Mouse (Mus musculus) megakaryocyte-erythroid progenitor cell, adult 5-6 weeks (primary cell): ENCODE results near the gene Gramd1a. TPM values are rescaled to one million over a fixed set of nuclear protein-coding genes. Genes with fewer than 3 reads are reported as not detected.

Experiments
- ATAC-seq: replicated peaks from 2 replicates; pipeline ENCODE4 v1.8.0; 2016; ENCODE audit warnings: mild to moderate bottlenecking, inconsistent platforms; ENCODE audit not compliant: severe bottlenecking, poor library complexity, low FRiP score, low TSS enrichment
- total RNA-seq, 2 experiments: library from RNA; stranded (forward) in 1 of 2; stranded (reverse) in 1 of 2; fragments of 200-1000, 215-1000 nt in 1 of 2; fragments of >200 nt in 1 of 2; fragmentation: Nextera tagmentation in 1 of 2; gene quantifications; 2 replicates each; pipeline ENCODE4 v1.2.3; 2014 to 2017

Gene Gramd1a
- total RNA-seq, 2 experiments from 2014 or later, result 29.6 to 78.4 TPM

DNA sequence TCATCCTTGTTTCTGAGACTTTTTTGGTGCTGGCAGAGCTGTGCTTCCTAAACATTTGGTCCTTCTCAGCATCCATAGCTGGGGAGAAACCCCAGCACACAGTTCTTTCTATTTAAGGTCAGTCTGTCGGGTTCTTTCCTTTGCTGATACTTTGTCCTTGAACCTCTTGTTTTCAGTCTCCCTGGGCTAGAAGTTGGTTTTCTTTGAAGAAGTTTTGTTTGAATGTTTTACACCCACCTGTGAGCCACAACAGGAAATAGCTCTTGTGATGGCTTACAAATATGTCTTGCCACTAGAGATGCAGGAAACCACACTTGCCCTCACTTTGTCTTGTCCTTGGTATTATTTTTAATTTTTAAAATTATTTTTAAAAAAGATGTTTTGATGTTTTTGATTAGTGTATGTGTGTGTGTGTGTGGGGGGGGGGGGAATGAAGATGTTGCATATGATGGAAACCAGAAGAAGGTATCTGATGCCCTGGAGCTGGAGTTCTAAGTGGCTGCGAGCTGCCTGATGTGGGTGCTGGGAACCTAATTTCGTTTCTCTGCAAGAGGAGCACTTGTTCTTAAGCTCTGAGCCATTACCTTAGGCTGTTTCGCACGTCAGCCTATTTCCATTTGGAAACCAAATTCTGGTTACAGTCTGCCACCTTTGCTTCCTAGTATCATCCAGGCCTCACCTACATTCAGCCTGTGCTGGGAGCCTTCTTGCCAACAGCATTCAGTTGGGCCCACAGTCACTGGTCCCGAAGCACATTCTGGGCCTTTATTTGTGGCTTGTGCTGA lies 2.0 kb downstream of the Gramd1a start:
- ATAC-seq, result no peak

DNA sequence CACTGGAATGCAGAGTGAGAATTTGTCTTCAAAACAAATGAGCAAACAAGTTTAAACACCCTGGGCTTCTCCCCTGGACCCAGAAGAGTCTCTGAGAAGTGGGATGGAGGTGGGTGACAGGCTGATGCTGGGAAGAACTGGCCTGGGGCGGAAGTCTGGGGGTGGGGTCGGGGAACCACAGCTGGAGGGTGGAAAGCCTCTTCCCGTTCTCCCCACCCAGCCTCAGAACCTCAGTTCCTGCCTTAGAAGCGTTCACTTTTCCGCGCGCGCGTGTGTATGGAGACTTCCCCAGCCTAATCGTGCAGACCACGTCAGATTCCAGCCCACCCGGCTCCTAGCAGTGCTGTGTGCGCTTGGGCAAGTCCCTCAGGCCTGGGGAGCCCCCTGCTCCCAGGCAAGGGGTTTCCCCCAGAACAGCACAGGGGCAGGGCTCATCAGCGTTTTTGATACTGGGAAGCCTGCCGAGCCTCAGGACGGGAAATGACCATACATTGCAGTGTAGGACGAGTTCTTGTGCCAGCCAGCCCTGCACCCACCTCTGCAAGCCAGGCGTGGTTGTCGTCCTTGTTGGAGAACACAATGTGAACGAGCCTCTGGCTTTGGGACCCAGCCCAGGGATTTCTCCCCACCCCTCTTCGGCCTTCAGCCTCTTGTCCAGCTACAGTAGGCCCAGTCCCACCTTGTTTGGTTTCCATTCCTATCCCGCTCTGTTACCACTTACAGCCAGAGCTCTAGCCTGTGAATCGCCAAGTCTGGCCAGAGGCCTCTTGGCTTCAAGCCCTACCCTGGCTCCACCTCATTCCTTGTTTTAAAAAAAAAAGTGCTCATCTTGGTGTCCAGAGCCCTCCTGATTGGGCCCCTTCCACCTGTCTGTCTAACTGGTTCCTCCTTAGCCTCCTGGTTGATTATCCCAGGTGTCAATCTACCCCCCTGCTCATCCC lies 4.1 kb downstream of the Gramd1a start:
- peak; percentile 25 for ATAC-seq

DNA sequence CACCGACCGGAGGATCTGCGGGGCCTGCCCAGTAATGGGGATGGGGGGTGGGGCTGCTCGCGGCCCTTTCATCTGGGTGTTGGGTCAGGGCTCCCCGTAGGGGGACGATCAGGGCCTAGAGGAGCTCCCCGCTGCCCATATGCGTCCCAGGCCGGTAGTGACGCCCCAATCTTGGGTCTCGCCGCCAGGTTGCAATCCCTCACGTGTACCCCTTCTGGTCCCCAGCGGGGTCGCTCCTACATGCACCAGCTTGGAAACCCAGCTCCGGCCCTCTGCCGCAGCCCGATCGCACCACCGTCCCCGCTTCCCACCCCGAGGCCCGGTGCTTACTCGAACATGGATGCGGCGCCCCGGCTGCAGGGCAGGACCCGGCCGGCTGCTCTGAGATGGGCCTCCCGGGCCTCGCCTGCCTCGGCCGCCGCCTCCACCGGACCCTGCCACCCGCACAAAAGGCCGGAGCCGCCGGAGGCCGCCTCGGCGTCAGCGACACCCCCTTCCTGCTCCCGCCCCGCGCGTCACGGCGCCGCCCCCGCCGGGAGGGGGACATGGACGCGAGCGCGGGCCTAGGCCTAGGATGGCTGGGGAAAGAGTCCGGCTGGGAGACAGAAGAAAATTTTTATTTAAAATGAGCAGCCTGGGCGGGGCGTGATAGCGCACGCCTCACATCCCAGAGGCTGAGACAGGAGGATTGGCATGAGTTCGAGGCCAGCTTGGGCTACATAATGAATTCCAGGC lies 5.0 kb downstream of the Gramd1a start:
- peak; percentile 51 for ATAC-seq

DNA sequence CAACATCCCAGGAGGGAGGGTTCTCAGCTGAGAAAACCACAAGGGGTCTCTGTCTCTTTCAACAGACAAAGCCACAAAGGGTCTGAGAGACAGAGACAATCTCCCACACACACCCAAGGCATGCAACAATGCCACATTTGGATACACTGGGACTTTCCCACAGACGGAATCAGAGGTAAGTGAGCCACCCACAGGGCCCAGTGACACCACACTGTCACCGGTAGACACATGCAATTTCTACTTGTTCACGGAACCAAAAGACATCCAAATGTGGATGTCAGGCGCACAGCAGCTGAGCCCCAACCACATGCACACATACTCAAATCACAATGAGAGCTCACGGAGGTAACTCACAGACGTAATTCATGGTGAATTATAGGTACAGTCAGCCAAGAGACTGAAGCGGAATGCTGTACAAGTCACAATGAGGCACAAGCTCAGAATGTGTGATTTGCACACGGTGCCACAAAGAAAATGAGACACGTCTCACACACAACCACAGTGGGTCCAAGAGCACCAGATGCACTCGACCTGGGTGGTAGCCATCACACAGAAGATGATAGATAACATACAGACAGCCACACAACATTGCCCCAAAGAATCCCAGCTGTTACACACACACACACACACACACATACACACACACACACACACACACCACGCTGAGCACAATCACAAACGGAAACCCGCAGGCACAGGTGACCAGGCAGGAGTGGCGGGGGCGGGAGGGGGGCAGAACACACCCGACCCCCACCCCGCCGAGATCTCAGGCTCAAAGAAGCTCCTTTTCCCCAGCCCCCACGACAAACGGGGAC lies 5.7 kb downstream of the Gramd1a start:
- peak; percentile 29; the same call in 1 of the 2 replicates for ATAC-seq

DNA sequence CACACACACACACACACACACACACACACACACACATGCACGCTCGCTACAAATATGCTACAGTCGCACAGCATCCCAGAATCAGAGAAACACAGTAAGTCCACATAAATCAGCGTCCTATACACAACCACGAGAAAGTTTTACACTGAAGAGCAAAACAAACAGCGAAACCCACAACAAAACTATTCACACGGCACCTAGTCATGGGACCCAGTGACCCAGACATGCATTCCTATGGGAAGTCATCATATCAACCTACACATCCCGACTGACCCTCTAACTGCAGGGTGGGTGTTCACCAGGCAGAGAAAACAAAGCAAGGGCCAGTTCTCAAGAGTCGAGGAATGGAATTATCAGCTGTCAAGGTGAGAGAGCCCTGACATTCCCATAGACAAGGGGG lies 6.4 kb downstream of the Gramd1a start:
- ATAC-seq, result no peak

DNA sequence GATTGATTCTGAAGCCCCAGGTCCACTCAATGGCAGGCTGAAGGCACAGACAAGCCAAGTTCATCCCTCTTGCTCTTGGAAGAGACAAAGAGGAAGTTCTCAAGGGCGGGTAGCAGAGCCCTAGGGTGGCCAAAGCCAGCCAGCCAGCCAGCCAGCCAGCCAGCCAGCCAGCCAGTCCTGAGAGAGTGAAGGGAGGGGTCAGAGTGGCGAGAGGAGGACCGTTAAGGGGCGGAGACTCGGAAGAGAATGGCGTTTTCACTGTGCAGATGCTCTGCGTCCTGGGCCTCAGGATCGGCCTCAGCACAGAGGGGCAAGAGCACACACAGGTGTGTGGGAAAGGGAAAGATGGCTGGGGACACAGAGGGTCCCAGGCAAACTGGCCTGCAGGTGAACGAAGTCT lies 6.9 kb downstream of the Gramd1a start:
- ATAC-seq, result peak; percentile 72

DNA sequence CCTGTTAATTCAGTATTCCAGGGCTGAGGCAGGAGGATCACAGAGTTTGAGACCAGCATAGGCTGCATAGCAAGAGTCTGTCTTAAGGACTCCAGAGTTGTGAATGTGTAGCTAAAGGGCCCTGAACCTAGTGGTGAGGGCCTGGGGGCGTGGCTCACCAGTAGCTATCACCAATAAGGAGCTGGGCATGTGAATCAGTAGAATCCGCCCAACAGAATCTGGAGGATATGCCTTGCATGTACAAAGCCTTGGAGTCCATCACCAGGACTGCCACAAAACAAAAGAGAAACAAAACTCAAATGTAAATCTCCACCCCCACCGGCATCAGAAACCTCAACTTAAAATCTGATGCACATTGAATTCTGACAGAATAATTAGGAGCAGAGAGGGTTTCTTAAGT lies 7.6 kb downstream of the Gramd1a start:
- ATAC-seq, result peak; percentile 60

DNA sequence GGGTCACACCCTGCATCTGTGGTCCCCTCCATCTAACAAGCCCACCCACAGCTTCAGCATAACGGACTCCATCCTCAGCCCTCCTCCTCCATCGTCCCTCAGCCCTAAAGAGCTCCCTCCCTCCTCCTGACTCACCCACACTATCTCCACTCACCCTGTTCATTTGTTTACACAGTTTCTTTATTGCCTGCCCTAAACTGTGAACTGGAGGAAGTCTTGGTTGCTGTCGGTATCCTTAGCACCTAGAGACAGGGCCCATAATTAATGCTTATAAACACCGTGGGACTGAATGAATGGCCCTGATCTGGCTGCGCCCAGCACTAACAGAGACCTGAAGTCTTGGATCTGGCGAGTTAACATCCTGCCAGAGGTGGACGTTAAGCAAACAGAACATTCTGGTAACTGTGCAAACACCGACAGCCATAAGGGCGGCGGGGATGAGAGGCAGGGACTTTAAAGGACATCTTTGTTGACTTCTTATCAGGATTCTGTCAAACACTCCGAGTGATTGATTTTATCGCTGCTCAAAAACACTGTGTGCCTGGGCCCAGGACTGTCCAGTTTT lies 10.0 kb downstream of the Gramd1a start:
- ATAC-seq, result no peak

DNA sequence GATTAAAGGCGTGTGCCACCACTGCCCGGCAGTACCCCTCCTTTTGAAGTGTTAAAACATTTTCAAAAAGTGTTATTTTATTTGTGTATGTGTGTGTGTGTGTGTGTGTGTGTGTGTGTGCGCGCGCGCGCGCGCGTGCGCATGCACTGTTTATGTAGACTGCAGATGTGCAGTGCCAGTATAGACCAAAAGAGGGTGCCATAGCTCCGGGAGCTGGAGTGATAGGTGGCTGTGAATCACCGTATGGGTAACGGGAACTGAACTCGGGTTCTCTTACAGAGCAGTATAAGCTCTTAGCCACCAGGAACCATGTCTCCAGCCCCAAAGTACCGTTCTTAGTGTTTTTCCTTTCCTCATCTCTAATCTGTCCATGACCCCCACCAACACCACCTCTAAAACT lies 10.8 kb downstream of the Gramd1a start:
- no peak for ATAC-seq

DNA sequence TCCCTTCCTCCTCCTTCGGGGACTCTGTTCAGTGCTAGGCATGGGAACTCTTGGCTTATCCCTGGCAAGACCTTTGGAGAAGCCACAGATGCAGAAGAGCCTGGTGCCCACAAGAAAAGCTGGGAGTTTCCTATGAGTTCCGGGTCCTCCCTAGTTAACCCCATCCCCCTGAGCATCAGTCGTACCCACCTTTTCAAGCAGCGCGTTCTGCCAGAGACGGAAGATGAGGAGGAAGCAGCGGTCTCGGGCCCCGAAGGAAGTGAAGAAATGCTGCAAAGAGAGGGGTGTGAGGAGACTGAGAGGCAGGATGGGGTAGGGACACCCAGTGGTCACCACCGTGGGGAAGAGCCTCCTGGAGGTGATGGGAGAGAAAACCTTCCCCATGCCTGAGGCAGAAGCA lies 14.8 kb downstream of the Gramd1a start:
- no peak for ATAC-seq

DNA sequence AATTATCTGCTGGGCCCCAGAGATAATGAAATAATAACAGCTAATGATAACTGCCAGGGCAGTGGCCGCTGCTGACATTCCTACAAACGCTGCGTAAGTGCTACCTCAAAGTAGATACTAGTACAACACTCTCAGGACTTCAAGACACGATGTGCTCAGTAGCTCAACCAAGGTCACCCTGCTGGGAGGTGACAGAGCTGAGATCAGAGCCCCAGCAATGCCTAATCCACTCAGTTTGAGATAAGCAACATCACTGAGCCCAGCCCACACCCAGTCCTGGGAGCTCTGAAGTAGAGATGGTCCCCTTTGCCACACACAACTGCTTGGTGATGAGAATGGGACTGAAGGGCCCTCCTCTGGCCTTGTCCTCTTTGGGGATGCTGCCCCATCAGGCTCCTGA lies 15.4 kb downstream of the Gramd1a start:
- 0 out of 2 replicates have a peak, but pooled peaks have one; percentile 30 for ATAC-seq

DNA sequence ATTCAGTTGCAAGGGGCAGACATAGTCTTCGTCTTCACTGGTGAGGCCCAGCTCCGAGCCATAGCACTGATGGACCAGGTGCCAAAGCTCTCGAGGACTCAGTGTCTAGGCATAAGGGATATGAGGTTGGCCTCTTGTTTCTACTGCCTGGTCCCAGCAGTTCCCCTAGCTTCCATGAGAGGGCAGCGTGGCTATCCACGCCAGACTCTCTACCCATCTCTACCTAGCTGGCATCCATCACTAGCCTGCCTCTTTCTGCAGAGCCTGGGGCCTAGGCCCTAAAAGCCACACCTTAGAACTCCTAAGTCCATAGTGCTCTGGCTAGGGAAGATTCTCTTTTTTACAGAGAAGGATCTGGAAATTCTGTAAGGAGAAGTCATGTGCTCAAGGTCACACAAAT lies 15.9 kb downstream of the Gramd1a start:
- ATAC-seq, result peak; percentile 86

DNA sequence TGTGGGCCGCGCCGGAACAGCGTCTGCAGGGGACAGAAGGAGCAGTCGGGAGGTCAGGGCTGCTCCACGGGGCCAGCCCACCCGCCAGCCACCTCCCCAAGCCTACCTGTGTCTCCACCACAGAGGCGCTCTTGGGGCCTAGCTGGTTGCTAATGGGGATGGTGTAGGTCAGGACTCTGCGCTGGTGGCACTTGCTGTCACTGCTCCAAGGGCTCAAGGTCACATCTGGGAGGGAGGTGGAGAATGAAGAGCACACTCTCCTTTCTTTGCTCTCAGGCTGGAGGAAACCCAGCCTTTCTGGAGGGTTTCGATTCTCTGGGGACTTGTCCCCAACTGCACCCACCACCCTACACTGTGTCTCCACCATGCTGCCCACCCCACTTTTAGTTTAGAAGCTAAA lies 20.0 kb downstream of the Gramd1a start:
- no peak for ATAC-seq

DNA sequence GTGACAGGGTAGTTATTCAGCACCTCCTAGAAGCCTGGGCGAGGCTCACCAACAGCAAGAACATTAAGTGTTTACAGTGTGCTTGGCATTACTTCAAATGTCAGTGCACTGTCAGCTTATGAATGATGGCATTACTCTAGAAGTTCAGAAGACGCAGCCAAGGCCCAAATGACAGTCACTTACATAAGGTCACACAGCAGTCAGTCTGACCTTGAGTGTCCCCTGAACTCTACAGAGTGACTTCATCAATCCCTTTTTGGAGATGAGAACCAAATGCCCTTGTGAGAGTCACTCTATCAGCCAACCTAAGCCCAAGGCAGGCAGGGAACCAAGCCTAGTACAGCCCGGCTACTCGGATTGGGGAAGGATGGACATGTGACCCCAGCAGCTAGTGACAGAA lies 23.8 kb downstream of the Gramd1a start:
- ATAC-seq, result no peak

DNA sequence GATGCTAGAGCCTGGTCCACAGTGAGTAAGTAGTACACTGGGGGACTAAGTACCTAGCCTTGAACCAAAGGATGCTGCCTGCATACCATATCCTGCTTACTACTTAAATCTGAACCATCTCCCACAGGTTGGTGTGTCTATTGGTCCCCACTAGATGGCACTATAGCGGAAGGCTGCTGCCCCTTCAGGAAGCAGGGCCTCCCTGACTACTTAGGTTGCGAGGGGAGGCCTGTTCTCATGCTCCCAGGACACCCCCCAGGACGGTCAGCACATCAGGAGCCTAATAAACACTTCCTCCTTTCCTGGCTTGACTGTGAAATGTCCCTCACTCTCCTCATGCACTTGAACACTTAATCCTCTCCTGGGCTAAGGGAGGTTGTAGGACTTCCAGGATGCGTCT lies 24.9 kb downstream of the Gramd1a start:
- ATAC-seq, result peak; percentile 85

DNA sequence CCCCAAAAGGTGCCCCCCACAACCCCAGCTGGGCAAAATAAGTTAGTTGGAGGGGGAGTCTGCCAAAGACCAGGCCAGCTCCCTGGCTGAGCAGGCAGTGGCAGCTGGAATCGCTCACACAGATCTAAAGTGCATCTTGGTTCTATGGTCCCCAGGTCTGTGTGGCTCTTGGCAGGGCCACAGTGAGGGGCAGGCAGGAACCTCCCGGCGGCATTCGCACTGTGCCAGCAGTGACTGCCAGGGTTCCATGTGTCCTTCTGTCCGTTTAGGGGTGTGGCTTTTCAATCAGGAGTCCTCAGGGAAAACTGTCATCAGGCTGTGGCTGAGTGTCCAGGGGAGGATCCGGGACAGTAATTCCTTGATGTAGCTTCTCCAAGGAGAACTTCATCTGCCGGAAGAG lies 25.5 kb downstream of the Gramd1a start:
- no peak for ATAC-seq

DNA sequence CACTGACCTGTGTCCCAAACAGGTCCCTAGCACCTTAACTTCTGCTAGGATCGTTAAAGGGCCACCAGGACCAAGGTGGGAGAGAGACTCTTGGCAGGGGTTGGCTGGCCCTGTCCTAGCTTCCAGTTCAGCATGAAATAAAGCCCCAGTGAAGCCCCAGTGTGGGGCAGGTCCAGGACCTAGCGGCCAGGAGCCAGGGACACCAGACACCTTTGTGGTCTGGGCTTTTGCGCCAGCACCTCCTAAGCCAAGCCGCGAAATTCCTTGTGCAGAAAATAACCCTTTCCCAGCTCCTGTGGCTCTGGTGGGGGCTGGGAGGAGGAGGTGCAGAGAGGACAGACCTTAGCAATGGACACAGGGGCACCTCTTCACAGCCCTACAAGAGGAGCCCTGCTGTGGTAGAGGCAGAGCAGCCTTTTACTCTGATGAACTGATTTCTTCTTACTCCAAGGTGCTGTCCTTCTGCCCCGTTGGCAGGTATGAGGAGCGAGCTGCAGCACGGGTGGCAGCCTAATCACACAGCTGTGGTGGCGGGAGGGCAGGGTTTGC lies 27.5 kb downstream of the Gramd1a start:
- no peak for ATAC-seq
